Mouse (Mus musculus): ENCODE results near the gene Olfr355. TPM values are rescaled to one million over a fixed set of nuclear protein-coding genes. Genes with fewer than 3 reads are reported as not detected.

Gene Olfr355
- total RNA-seq (2021) = not detected

DNA sequence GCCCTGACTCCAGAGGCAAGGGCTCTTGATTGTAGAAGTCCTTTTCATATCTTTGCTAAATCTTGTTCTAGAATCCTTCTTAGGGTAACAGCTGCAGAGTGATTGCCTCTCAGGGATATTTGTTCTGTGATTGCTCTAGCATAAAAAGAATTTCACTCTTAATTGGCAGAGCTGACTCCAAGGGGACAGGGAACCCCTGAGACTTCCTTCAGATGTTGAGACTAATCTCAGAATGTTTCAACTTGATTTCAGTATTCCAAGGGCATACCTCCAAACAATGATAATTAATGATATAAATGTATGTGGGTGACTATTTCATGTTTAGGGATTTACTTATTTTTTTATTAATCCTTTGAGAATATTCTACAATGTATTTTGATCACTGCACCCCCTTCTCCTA is at the start of gene Olfr355:
Gene Olfr355, minus strand, starts transcription at position 101 of the 400 bp plus-strand sequence.
- intact Hi-C loops (cut with DNase I) = no loop called here
- no peak for DNase-seq (ENCODE audit: low spot score in 2 of 2)

- DNase-seq (ENCODE audit: low spot score in 2 of 2) = no peak
- intact Hi-C loops (cut with DNase I) = no loop called here
Measured at GRCm38 (mm10) chr2:36936821-36937220, 8.1 kb upstream of the Olfr355 start, which contains the start of gene Olfr356. Gene Olfr356 (plus strand): TSS chr2:36937121.

- no peak for DNase-seq (ENCODE audit: low spot score in 2 of 2)
- intact Hi-C loops (cut with DNase I) = no loop called here
Measured at GRCm38 (mm10) chr2:36905380-36905779, 23.3 kb downstream of the Olfr355 start, which contains the start of gene Olfr354. Gene Olfr354 (plus strand): TSS chr2:36905680.

- no peak for DNase-seq (ENCODE audit: low spot score in 2 of 2)
- intact Hi-C loops (cut with DNase I) = no loop called here
Measured at GRCm38 (mm10) chr2:36897114-36897513, 31.6 kb downstream of the Olfr355 start.

DNA sequence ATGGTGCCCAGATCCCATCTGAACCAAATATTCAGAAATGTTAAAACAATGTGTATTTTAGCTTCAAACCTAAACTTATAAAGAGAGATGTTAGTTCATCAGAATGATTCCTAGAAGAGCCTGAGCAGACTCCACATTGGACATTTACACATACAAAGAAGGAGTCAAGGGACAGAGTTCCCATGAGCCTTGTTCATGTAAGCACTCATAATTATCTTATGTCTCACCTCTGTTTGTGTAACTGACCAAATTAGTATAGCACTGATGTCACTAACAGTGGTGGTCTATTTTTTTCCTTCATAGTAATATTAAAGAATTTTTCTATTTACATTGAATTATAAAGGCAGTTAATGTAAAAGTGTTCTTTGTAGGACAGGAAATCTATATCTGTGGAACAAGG is 35.9 kb downstream of the Olfr355 start, which contains the start of gene Olfr353:
Gene Olfr353, minus strand, starts transcription at position 101 of the 400 bp plus-strand sequence.
- no peak for DNase-seq (ENCODE audit: low spot score in 2 of 2)
- intact Hi-C loops (cut with DNase I) = no loop called here

Other genes starting within 250 kb of the Olfr355 start
- gene Olfr346, start 243.1 kb downstream of the Olfr355 start, total RNA-seq (2021) = not detected
- gene Olfr347, start 197.0 kb downstream of the Olfr355 start, total RNA-seq (2021) = not detected
- not detected for gene Olfr348, start 144.6 kb downstream of the Olfr355 start, total RNA-seq (2021)
- gene Olfr50, start 138.4 kb downstream of the Olfr355 start, total RNA-seq (2021) = not detected
- not detected for gene Olfr3, start 111.9 kb downstream of the Olfr355 start, total RNA-seq (2021)
- not detected for gene Olfr350, start 82.6 kb downstream of the Olfr355 start, total RNA-seq (2021)
- not detected for gene Olfr351, start 66.2 kb downstream of the Olfr355 start, total RNA-seq (2021)
- not detected for gene Olfr352, start 60.4 kb downstream of the Olfr355 start, total RNA-seq (2021)
- gene Olfr353, start 36.0 kb downstream of the Olfr355 start, total RNA-seq (2021) = not detected
- not detected for gene Olfr354, start 23.2 kb downstream of the Olfr355 start, total RNA-seq (2021)
- not detected for gene Olfr356, start 8.2 kb upstream of the Olfr355 start, total RNA-seq (2021)
- gene Olfr357, start 64.9 kb upstream of the Olfr355 start, total RNA-seq (2021) = not detected
- gene Olfr358, start 80.4 kb upstream of the Olfr355 start, total RNA-seq (2021) = not detected
- not detected for gene Olfr360, start 136.8 kb upstream of the Olfr355 start, total RNA-seq (2021)
- gene Olfr361, start 160.4 kb upstream of the Olfr355 start, total RNA-seq (2021) = not detected
- not detected for gene Olfr362, start 189.0 kb upstream of the Olfr355 start, total RNA-seq (2021)
- gene Olfr364-ps1, start 210.4 kb upstream of the Olfr355 start, total RNA-seq (2021) = not detected

Measured in left cerebral cortex, postnatal 36 days (tissue).